Mouse (Mus musculus) cortical plate, adult 2 months (tissue): ENCODE results near the gene Clcc1.

Experiments
- CTCF ChIP-seq: fragments of 200-500 bp; IDR thresholded peaks from 2 replicates; pipeline ENCODE4 v1.5.1; 2011; ENCODE audit warnings: mild to moderate bottlenecking, control low read depth, low read length; ENCODE audit not compliant: insufficient read depth; ENCODE audit errors: extremely low read depth
- POLR2A ChIP-seq: fragments of 200-500 bp; IDR thresholded peaks from 2 replicates; pipeline ENCODE4 v1.6.1; 2011; ENCODE audit warnings: mild to moderate bottlenecking, low read length, control low read depth; ENCODE audit not compliant: insufficient read depth; ENCODE audit errors: extremely low read depth

DNA sequence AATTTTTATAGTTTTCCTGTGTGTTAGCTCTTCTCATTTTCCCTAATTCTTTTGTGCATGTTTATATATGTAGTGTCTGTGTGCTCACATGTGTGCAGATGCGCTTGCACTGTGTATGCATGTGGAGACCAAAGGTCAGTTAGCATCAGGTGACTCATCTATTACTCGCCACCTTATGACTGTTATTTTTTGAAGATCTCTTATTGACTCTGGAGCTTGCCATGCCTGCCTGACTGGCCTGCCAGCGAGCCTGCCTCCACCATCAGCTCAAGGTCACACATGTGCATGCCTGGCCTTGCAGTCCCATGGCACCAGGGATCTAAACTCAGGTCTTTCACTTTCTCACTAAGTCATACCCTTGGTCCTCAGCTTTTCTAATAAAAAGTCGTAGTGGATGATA, 12.7 kb upstream of the Clcc1 start:
- TF ChIP-seq POLR2A (no peak), CTCF (no peak)
